Mouse (Mus musculus) hindbrain, postnatal 0 days (tissue): ENCODE measurements around the gene Jmjd8. TPM values are rescaled to one million over a fixed set of nuclear protein-coding genes. Genes with fewer than 3 reads are reported as not detected.

ENCODE experiments used
- ATAC-seq: fragments of 200-750 bp; cut with Nextera tagmentation; 2 replicates; pipeline ENCODE4 v1.8.0; 2017; ENCODE audit warnings: mild to moderate bottlenecking, moderate TSS enrichment, moderate library complexity
- DNase-seq: peaks from one replicate; pipeline ENCODE4 v3.0.0-alpha.2; 2015; ENCODE audit warnings: low spot score
- H3K27ac ChIP-seq: fragments of 300-500 bp; sonication (generic); 2 replicates; pipeline ENCODE4 v1.5.1; 2014; ENCODE audit warnings: mild to moderate bottlenecking
- H3K27me3 ChIP-seq: fragments of 300-500 bp; sonication (generic); 2 replicates; pipeline ENCODE4 v1.6.1; 2014; ENCODE audit warnings: low read length, mixed read lengths; ENCODE audit not compliant: insufficient read depth
- H3K36me3 ChIP-seq: fragments of 300-500 bp; sonication (generic); 2 replicates; pipeline ENCODE4 v1.6.1; 2014; ENCODE audit warnings: low read length, mixed read lengths; ENCODE audit not compliant: insufficient read depth
- H3K4me1 ChIP-seq: fragments of 300-500 bp; sonication (generic); 2 replicates; pipeline ENCODE4 v1.6.1; 2014; ENCODE audit warnings: antibody characterized with exemption, low read length, mixed read lengths; ENCODE audit not compliant: insufficient read depth
- H3K4me2 ChIP-seq: fragments of 300-500 bp; sonication (generic); 2 replicates; pipeline ENCODE4 v1.6.1; 2014; ENCODE audit warnings: low read depth, mild to moderate bottlenecking, low read length, moderate library complexity, mixed read lengths
- H3K4me3 ChIP-seq: fragments of 300-500 bp; sonication (generic); 2 replicates; pipeline ENCODE4 v1.5.1; 2014; ENCODE audit warnings: low read length
- H3K9ac ChIP-seq: fragments of 300-500 bp; sonication (generic); replicated peaks from 2 replicates; pipeline ENCODE4 v1.6.1; 2014; ENCODE audit warnings: mild to moderate bottlenecking, low read length, moderate library complexity, mixed read lengths
- H3K9me3 ChIP-seq: fragments of 300-500 bp; sonication (generic); 2 replicates; pipeline ENCODE4 v1.6.1; 2016; ENCODE audit warnings: low read length, mixed read lengths
- CTCF ChIP-seq: IDR thresholded peaks from 2 replicates; pipeline ENCODE4 v1.5.1; 2016; ENCODE audit warnings: antibody characterized with exemption, control low read depth, low read depth
- WGBS: fragments of 180-500 bp; shearing (Covaris S2); extraction: QIAGEN DNeasy Blood & Tissue Kit; methylation state at CpG from one replicate; pipeline ENCODE4 v1.1.7; 2014; 5-methylcytosine and 5-hydroxymethylcytosine counted together
- microRNA-seq, 2 experiments: library from miRNA; unstranded; fragments of <30 nt; microRNA quantifications; one replicate each; pipeline ENCODE4; 2016
- polyA plus RNA-seq: library from polyadenylated mRNA; unstranded; fragments of >200 nt; fragmentation: Nextera tagmentation; extraction: Ambion mirVana; gene quantifications from 2 replicates; pipeline ENCODE4 v1.2.1, GENCODE M21; 2015
- total RNA-seq: library from RNA; depleted of rRNA; stranded (reverse); fragments of >200 nt; gene quantifications from 2 replicates; pipeline ENCODE4 v1.2.3, GENCODE M21; 2014; rRNA removed

The Jmjd8 gene
- total and polyA plus RNA-seq, 2 experiments from 2014 or later: 38.6 to 61.0 TPM

- no peak overlapping the region for H3K4me3 ChIP-seq
- H3K36me3 ChIP-seq: peaks cover 28% of the 10 kb centered on the region
- no peak overlapping the region for H3K4me2 ChIP-seq
- TF ChIP-seq CTCF: no peak
- no peaks in the 10 kb centered on the region for H3K27me3 ChIP-seq
- DNase-seq (no peak), ATAC-seq (no peak)
- H3K9me3 ChIP-seq: no peaks in the 10 kb centered on the region
- H3K27ac ChIP-seq: no peak overlapping the region
- H3K9ac ChIP-seq: no peak overlapping the region
- WGBS: 10% methylated on average over 5 of the region's 5 CpGs
- H3K4me1 ChIP-seq: peaks cover 6% of the 10 kb centered on the region; the same call in 1 of the 2 replicates
These were observed 52.4 kb downstream of the Jmjd8 start for GRCm38 (mm10) chr17:25880913-25881641.

Small RNA genes within 50 kb of the gene (microRNA-seq; reads per million reads assigned to microRNA genes)
- gene Mir3082 (0.71 to 1.1 reads per million in 2 experiments), gene Mir6966 (0.36 to 0.53 reads per million in 2 experiments)

Other genes with a start within 250 kb of the Jmjd8 start
- 38.1 and 45.1 TPM in 2 replicates for gene Lmf1, start 249.8 kb upstream of the Jmjd8 start, total RNA-seq
- gene Lmf1, start 249.8 kb upstream of the Jmjd8 start, polyA plus RNA-seq: 21.4 and 22.4 TPM in 2 replicates
- gene Gng13, start 111.7 kb upstream of the Jmjd8 start, total RNA-seq: 10.9 TPM in 1 of 2 replicates, not detected in the other
- 22.0 and 23.7 TPM in 2 replicates for gene Gng13, start 111.7 kb upstream of the Jmjd8 start, polyA plus RNA-seq
- 4.9 and 7.8 TPM in 2 replicates for gene Chtf18, start 101.4 kb upstream of the Jmjd8 start, total RNA-seq
- 4.9 and 5.4 TPM in 2 replicates for gene Chtf18, start 101.4 kb upstream of the Jmjd8 start, polyA plus RNA-seq
- 10.1 and 18.7 TPM in 2 replicates for gene Rpusd1, start 101.2 kb upstream of the Jmjd8 start, total RNA-seq
- gene Rpusd1, start 101.2 kb upstream of the Jmjd8 start, polyA plus RNA-seq: 27.5 and 27.9 TPM in 2 replicates
- gene Mslnl, start 92.8 kb upstream of the Jmjd8 start, total RNA-seq: 0.05 TPM in 1 of 2 replicates, not detected in the other
- not detected in 2 replicates for gene Mslnl, start 92.8 kb upstream of the Jmjd8 start, polyA plus RNA-seq
- 0.50 and 1.1 TPM in 2 replicates for gene Msln, start 74.5 kb upstream of the Jmjd8 start, total RNA-seq
- 2.0 and 2.3 TPM in 2 replicates for gene Msln, start 74.5 kb upstream of the Jmjd8 start, polyA plus RNA-seq
- gene Narfl, start 55.1 kb upstream of the Jmjd8 start, total RNA-seq: 22.2 and 28.2 TPM in 2 replicates
- gene Narfl, start 55.1 kb upstream of the Jmjd8 start, polyA plus RNA-seq: 27.5 and 27.9 TPM in 2 replicates
- gene Haghl, start 43.2 kb upstream of the Jmjd8 start, total RNA-seq: 159 and 171 TPM in 2 replicates
- 219 and 225 TPM in 2 replicates for gene Haghl, start 43.2 kb upstream of the Jmjd8 start, polyA plus RNA-seq
- 0.10 and 0.50 TPM in 2 replicates for gene Ccdc78, start 42.3 kb upstream of the Jmjd8 start, total RNA-seq
- gene Ccdc78, start 42.3 kb upstream of the Jmjd8 start, polyA plus RNA-seq: 1.0 and 1.2 TPM in 2 replicates
- gene Fam173a, start 36.0 kb upstream of the Jmjd8 start, total RNA-seq: 80.6 and 101 TPM in 2 replicates
- 117 and 121 TPM in 2 replicates for gene Fam173a, start 36.0 kb upstream of the Jmjd8 start, polyA plus RNA-seq
- gene AC134908.4, start 33.2 kb upstream of the Jmjd8 start, total RNA-seq: 0.31 TPM in 1 of 2 replicates, not detected in the other
- 2.0 and 3.9 TPM in 2 replicates for gene AC134908.4, start 33.2 kb upstream of the Jmjd8 start, polyA plus RNA-seq
- 500 and 557 TPM in 2 replicates for gene Metrn, start 31.7 kb upstream of the Jmjd8 start, total RNA-seq
- 102 and 116 TPM in 2 replicates for gene Metrn, start 31.7 kb upstream of the Jmjd8 start, polyA plus RNA-seq
- 143 and 146 TPM in 2 replicates for gene Fbxl16, start 19.8 kb upstream of the Jmjd8 start, total RNA-seq
- 44.0 and 45.8 TPM in 2 replicates for gene Fbxl16, start 19.8 kb upstream of the Jmjd8 start, polyA plus RNA-seq
- gene Wdr24, start 5.2 kb upstream of the Jmjd8 start, total RNA-seq: 31.3 and 39.7 TPM in 2 replicates
- gene Wdr24, start 5.2 kb upstream of the Jmjd8 start, polyA plus RNA-seq: 21.0 and 22.6 TPM in 2 replicates
- 271 and 273 TPM in 2 replicates for gene Stub1, start 4.5 kb downstream of the Jmjd8 start, total RNA-seq
- gene Stub1, start 4.5 kb downstream of the Jmjd8 start, polyA plus RNA-seq: 369 and 370 TPM in 2 replicates
- gene Rhbdl1, start 8.4 kb downstream of the Jmjd8 start, total RNA-seq: 122 and 135 TPM in 2 replicates
- 78.6 and 80.0 TPM in 2 replicates for gene Rhbdl1, start 8.4 kb downstream of the Jmjd8 start, polyA plus RNA-seq
- gene Gm20683, start 12.9 kb downstream of the Jmjd8 start, total RNA-seq: 22.8 and 40.0 TPM in 2 replicates
- gene Gm20683, start 12.9 kb downstream of the Jmjd8 start, polyA plus RNA-seq: 12.6 and 12.9 TPM in 2 replicates
- 39.8 and 64.1 TPM in 2 replicates for gene Rhot2, start 16.0 kb downstream of the Jmjd8 start, total RNA-seq
- gene Rhot2, start 16.0 kb downstream of the Jmjd8 start, polyA plus RNA-seq: 14.6 and 15.8 TPM in 2 replicates
- 54.5 and 75.5 TPM in 2 replicates for gene Wdr90, start 32.6 kb downstream of the Jmjd8 start, total RNA-seq
- gene Wdr90, start 32.6 kb downstream of the Jmjd8 start, polyA plus RNA-seq: 13.2 TPM in 2 replicates
- gene Mcrip2, start 39.9 kb downstream of the Jmjd8 start, total RNA-seq: 27.0 and 32.1 TPM in 2 replicates
- 54.3 and 54.7 TPM in 2 replicates for gene Mcrip2, start 39.9 kb downstream of the Jmjd8 start, polyA plus RNA-seq
- gene Mettl26, start 46.2 kb downstream of the Jmjd8 start, total RNA-seq: 50.0 and 63.1 TPM in 2 replicates
- 62.9 and 64.8 TPM in 2 replicates for gene Mettl26, start 46.2 kb downstream of the Jmjd8 start, polyA plus RNA-seq
- gene Wfikkn1, start 52.0 kb downstream of the Jmjd8 start, total RNA-seq: 1.2 and 1.5 TPM in 2 replicates
- 0.33 and 0.58 TPM in 2 replicates for gene Wfikkn1, start 52.0 kb downstream of the Jmjd8 start, polyA plus RNA-seq
- gene Rab40c, start 90.9 kb downstream of the Jmjd8 start, total RNA-seq: 33.2 and 39.1 TPM in 2 replicates
- 34.7 and 35.3 TPM in 2 replicates for gene Rab40c, start 90.9 kb downstream of the Jmjd8 start, polyA plus RNA-seq
- 90.6 and 99.7 TPM in 2 replicates for gene Pigq, start 116.1 kb downstream of the Jmjd8 start, total RNA-seq
- 69.7 and 76.3 TPM in 2 replicates for gene Pigq, start 116.1 kb downstream of the Jmjd8 start, polyA plus RNA-seq
- 0.61 and 0.68 TPM in 2 replicates for gene Nhlrc4, start 116.1 kb downstream of the Jmjd8 start, total RNA-seq
- gene Nhlrc4, start 116.1 kb downstream of the Jmjd8 start, polyA plus RNA-seq: 0.30 and 0.72 TPM in 2 replicates
- 5.6 and 7.2 TPM in 2 replicates for gene A930017K11Rik, start 123.7 kb downstream of the Jmjd8 start, total RNA-seq
- gene A930017K11Rik, start 123.7 kb downstream of the Jmjd8 start, polyA plus RNA-seq: 4.4 and 5.0 TPM in 2 replicates
- gene Capn15, start 156.9 kb downstream of the Jmjd8 start, total RNA-seq: 35.1 and 41.4 TPM in 2 replicates
- 19.0 and 20.1 TPM in 2 replicates for gene Capn15, start 156.9 kb downstream of the Jmjd8 start, polyA plus RNA-seq
- 34.7 and 41.9 TPM in 2 replicates for gene Rab11fip3, start 240.7 kb downstream of the Jmjd8 start, total RNA-seq
- gene Rab11fip3, start 240.7 kb downstream of the Jmjd8 start, polyA plus RNA-seq: 16.6 and 17.9 TPM in 2 replicates